Comparison of ENCODE assay signal across 10 mouse cellular contexts in the genomic region with DNA sequence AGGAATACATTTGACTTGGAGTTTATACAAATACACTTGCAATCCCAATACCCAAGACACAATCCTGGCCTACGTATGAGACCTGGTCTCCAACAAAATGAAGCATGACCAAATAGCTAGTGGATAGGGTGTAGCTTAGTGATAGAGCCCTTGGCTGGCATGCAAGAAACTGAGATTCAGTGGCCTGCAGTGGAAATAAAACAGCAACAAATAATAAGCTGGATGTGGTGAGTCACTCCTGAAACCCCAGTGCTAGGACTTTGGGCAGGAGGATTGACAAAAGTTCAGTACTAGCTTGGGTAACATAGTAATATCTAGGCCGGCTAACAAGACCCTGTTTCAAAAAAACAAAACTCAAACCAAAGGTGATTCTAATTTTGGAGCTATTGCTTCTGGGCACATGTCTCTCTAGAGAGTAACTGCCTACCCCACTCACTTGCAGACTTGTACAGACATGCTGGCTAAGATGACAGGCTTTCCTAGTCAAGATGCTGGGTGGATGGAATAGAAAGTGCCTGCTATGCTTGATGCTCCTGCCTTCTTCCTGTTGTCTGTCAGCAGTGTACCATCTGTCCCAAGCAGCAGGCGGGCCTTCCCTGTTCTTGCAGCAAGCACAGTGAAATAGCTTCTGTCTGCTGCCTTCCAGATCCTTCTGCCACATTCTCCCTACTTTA. TPM values are rescaled to one million over a fixed set of nuclear protein-coding genes. Genes with fewer than 3 reads are reported as not detected.
A peak's percentile ranks its signal among the peaks of the same experiment; 100 is the strongest.
DNase-seq lines count a peak whose midpoint lies in the region; ATAC-seq lines count a peak whose summit lies in the region.
"Had no signal": no experiment of that assay in that cellular context is flagged by ENCODE, and none has a peak within 500 bp of the region (broad histone marks: within the 10 kb centered on the region; RNA-seq: fewer than 3 reads in every experiment).

No protein-coding gene starts in this region.

- no peaks in the 10 kb centered on the region for H3K9me3 ChIP-seq in embryonic facial prominence, embryonic 11.5 days (replicated peaks; ENCODE audit: control insufficient read depth, low read length)
- no peaks in the 10 kb centered on the region for H3K9me3 ChIP-seq in midbrain, embryonic 15.5 days
- H3K9me3 ChIP-seq: liver, embryonic 15.5 days had no signal

- H3K27ac ChIP-seq in embryonic facial prominence, embryonic 11.5 days (replicated peaks; ENCODE audit: low read depth, low read length) = no peak overlapping the region
- H3K27ac ChIP-seq in midbrain, embryonic 15.5 days = no peak overlapping the region
- H3K27ac ChIP-seq: liver, embryonic 15.5 days had no signal

- no peak for ATAC-seq in embryonic facial prominence, embryonic 11.5 days (replicated peaks; ENCODE audit: insufficient number of reproducible peaks, low FRiP score, low TSS enrichment, low read depth)
- ATAC-seq in midbrain, embryonic 15.5 days (replicated peaks) = no peak

- H3K36me3 ChIP-seq in embryonic facial prominence, embryonic 11.5 days (replicated peaks; ENCODE audit: control insufficient read depth, insufficient read depth, low read depth, low read length) = no peaks in the 10 kb centered on the region; the same call in 1 of the 2 replicates
- H3K36me3 ChIP-seq in midbrain, embryonic 15.5 days (replicated peaks) = peaks cover 12% of the 10 kb centered on the region; the same call in 1 of the 2 replicates

- H3K27me3 ChIP-seq in embryonic facial prominence, embryonic 11.5 days (ENCODE audit: control insufficient read depth, insufficient read depth, low read length) = no peaks in the 10 kb centered on the region
- no peaks in the 10 kb centered on the region for H3K27me3 ChIP-seq in midbrain, embryonic 15.5 days (replicated peaks)
- H3K27me3 ChIP-seq: liver, embryonic 15.5 days had no signal

- DNase-seq in heart, adult 18-20 months = peak; percentile 22 to 45
- no peak for DNase-seq in heart, adult 8-10 months (ENCODE audit: low spot score)
- DNase-seq in embryonic facial prominence, embryonic 11.5 days (ENCODE audit: low spot score) = peak; percentile 9
- DNase-seq in layer of hippocampus, postnatal 10 days (ENCODE audit: low spot score in 2 of 2) = peak; percentile 49 to 66
- peak; percentile 65 for DNase-seq in right cerebral cortex, postnatal 25 days
- no peak for DNase-seq in thymus, postnatal 10 days (ENCODE audit: low spot score in 2 of 2)
- no peak for DNase-seq in spleen, adult 12 weeks (ENCODE audit: low spot score)

- no peak overlapping the region for H3K4me2 ChIP-seq in embryonic facial prominence, embryonic 11.5 days (ENCODE audit: low read depth, low read length)
- H3K4me2 ChIP-seq in midbrain, embryonic 15.5 days = no peak overlapping the region
- H3K4me2 ChIP-seq: liver, embryonic 15.5 days had no signal

- H3K4me3 ChIP-seq in embryonic facial prominence, embryonic 11.5 days (ENCODE audit: low read depth, low read length) = no peak overlapping the region
- H3K4me3 ChIP-seq in midbrain, embryonic 15.5 days = no peak overlapping the region
- H3K4me3 ChIP-seq: erythroblast, embryonic 14.5 days; liver, embryonic 15.5 days had no signal

- peaks cover 5% of the 10 kb centered on the region; the same call in 1 of the 2 replicates for H3K4me1 ChIP-seq in embryonic facial prominence, embryonic 11.5 days (ENCODE audit: control insufficient read depth, insufficient read depth, low read length)
- H3K4me1 ChIP-seq in midbrain, embryonic 15.5 days = no peaks in the 10 kb centered on the region
- H3K4me1 ChIP-seq: liver, embryonic 15.5 days had no signal

- H3K9ac ChIP-seq in embryonic facial prominence, embryonic 11.5 days (replicated peaks; ENCODE audit: low read length) = no peak overlapping the region
- H3K9ac ChIP-seq in midbrain, embryonic 15.5 days = no peak overlapping the region
- H3K9ac ChIP-seq: liver, embryonic 15.5 days had no signal

- 42% methylated on average over 3 of the region's 3 CpGs for WGBS in embryonic facial prominence, embryonic 11.5 days
- WGBS in midbrain, embryonic 15.5 days = 81% methylated on average over 3 of the region's 3 CpGs

RNA-seq across cellular contexts. Expression of gene Phf20, which starts 37.1 kb away (rescaled TPM):
- total RNA-seq in heart, adult 18-20 months (2021) = 10 to 100 TPM; 22.8 to 24.8 TPM
- 10 to 100 TPM; 13.5 to 25.1 (median 19.2) TPM for total RNA-seq in heart, adult 8-10 months (2022)
- 88.3 and 89.2 TPM in 2 replicates for polyA plus RNA-seq in embryonic facial prominence, embryonic 11.5 days (2014; fragmentation: Nextera tagmentation; extraction: Ambion mirVana)
- total RNA-seq in layer of hippocampus, postnatal 10 days (2021) = 10 to 100 TPM; 75.4 to 86.9 TPM
- 113 and 119 TPM in 2 replicates for polyA plus RNA-seq in midbrain, embryonic 15.5 days (2015; fragmentation: Nextera tagmentation; extraction: Ambion mirVana)

RNA-seq across cellular contexts. Expression of gene Rbm39, which starts 53.4 kb away (rescaled TPM):
- total RNA-seq in heart, adult 18-20 months (2021) = 100 to 1,000 TPM; 143 to 154 TPM
- total RNA-seq in heart, adult 8-10 months (2022) = 100 to 1,000 TPM; 107 to 140 (median 123) TPM
- 678 and 756 TPM in 2 replicates for polyA plus RNA-seq in embryonic facial prominence, embryonic 11.5 days (2014; fragmentation: Nextera tagmentation; extraction: Ambion mirVana)
- 100 to 1,000 TPM; 290 to 339 TPM for total RNA-seq in layer of hippocampus, postnatal 10 days (2021)
- polyA plus RNA-seq in midbrain, embryonic 15.5 days (2015; fragmentation: Nextera tagmentation; extraction: Ambion mirVana) = 427 and 448 TPM in 2 replicates

Comparison
In these comparisons a context has a peak if more than half of its experiments do, and no peak if none do; other contexts are left out.
1. DNase-seq: peak in heart, adult 18-20 months (2 of 2), embryonic facial prominence, embryonic 11.5 days (single experiment), layer of hippocampus, postnatal 10 days (2 of 2) and right cerebral cortex, postnatal 25 days (single experiment); none in heart, adult 8-10 months (single experiment), thymus, postnatal 10 days (0 of 2) and spleen, adult 12 weeks (single experiment).